Mouse (Mus musculus) forebrain, embryonic 12.5 days (tissue): Measurements from ENCODE around the gene Ggt1. TPM values are rescaled to one million over a fixed set of nuclear protein-coding genes. Genes with fewer than 3 reads are reported as not detected.

Source experiments
- polyA plus RNA-seq: library from polyadenylated mRNA; unstranded; fragments of >200 nt; fragmentation: Nextera tagmentation; extraction: Ambion mirVana; gene quantifications from 2 replicates; pipeline ENCODE4 v1.2.1, GENCODE M21; 2016

Ggt1 gene
- polyA plus RNA-seq, 1 experiment from 2014 or later = 2.3 TPM

Other genes with a start within 250 kb of the Ggt1 start
- 3.2 and 3.6 TPM in 2 replicates for gene Adora2a, start 244.7 kb upstream of the Ggt1 start, polyA plus RNA-seq
- gene Upb1, start 160.5 kb upstream of the Ggt1 start, polyA plus RNA-seq = not detected in 2 replicates
- 204 and 215 TPM in 2 replicates for gene Snrpd3, start 44.1 kb upstream of the Ggt1 start, polyA plus RNA-seq
- gene Gucd1, start 43.6 kb upstream of the Ggt1 start, polyA plus RNA-seq = 23.5 and 24.4 TPM in 2 replicates
- 5.5 and 7.4 TPM in 2 replicates for gene Lrrc75b, start 1.3 kb upstream of the Ggt1 start, polyA plus RNA-seq
- 0.74 and 0.90 TPM in 2 replicates for gene Ggt5, start 27.7 kb downstream of the Ggt1 start, polyA plus RNA-seq
- gene Susd2, start 82.4 kb downstream of the Ggt1 start, polyA plus RNA-seq = 1.6 TPM in 2 replicates
- 42.8 and 51.9 TPM in 2 replicates for gene Cabin1, start 202.7 kb downstream of the Ggt1 start, polyA plus RNA-seq
- gene Ddt, start 211.8 kb downstream of the Ggt1 start, polyA plus RNA-seq = 81.8 TPM in 2 replicates
- not detected in 2 replicates for gene Gm20441, start 219.3 kb downstream of the Ggt1 start, polyA plus RNA-seq
- gene Gstt3, start 219.8 kb downstream of the Ggt1 start, polyA plus RNA-seq = 1.5 and 2.1 TPM in 2 replicates
- gene Gstt1, start 237.0 kb downstream of the Ggt1 start, polyA plus RNA-seq = 4.9 and 6.3 TPM in 2 replicates